Mouse (Mus musculus) heart, postnatal 36 days (tissue): ENCODE measurements at regions not wholly inside any gene's neighbourhood (a gene's known extent, or its start where the extent isn't known, plus 50 kb on each side); places are given as distances from the start of the nearest gene placed in this dataset.
A peak's percentile ranks its signal among the peaks of the same experiment; 100 is the strongest.

Experiments
- DNase-seq, 2 experiments: peaks; one replicate each; pipeline ENCODE4 v3.0.0; 2021 to 2022
- intact Hi-C: fragments of 180-260 bp; cut with DNase I; formaldehyde crosslinking; loops from one replicate; pipeline ENCODE4 v1.15.1; 2025

DNA sequence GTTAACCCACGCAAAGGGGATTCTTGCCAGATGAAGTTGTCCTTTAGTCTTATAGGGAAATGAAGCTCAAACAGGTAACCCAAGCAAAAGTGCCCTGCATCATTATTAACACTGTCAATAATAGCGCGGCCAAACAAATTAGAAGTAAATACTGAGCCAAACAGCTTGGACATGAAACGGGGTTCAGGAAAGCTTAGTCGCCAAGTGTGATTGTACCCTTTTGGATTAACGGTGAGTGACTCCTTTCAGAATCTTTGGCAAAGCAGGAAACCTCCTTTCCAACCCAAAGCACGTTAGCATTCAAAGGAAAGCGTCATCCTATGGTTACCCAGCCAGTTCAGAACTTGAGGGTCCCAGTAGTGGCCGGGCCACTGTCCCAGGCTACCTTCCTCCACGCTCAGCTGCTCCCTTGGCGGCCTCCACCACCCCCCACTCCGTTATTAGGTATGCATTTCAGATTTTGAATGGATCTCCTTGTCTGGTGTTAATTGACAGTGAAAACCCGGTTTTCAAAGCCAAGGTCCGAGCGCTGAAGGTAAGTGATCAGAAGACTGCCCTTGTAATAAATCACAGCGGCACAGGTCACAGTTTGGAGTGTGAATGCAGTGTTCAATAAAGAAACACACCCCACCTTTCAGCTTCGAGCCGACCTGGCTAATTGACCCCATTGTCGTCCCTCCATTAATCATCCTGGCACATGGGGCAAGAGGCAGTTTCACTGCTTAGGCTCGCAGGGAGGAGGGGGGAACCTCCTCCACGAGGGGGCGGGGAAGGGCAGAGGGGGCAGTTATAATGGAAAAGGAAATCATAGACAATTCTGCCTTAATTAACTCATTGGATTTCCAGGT lies 1560.1 kb upstream of the Gulo start:
- DNase-seq: no peak
- intact Hi-C loops: no loop called here

- no peak for DNase-seq
- intact Hi-C loops: no loop called here
These were observed 1545.9 kb upstream of the Gulo start for GRCm38 (mm10) chr14:67554897-67555296.

DNA sequence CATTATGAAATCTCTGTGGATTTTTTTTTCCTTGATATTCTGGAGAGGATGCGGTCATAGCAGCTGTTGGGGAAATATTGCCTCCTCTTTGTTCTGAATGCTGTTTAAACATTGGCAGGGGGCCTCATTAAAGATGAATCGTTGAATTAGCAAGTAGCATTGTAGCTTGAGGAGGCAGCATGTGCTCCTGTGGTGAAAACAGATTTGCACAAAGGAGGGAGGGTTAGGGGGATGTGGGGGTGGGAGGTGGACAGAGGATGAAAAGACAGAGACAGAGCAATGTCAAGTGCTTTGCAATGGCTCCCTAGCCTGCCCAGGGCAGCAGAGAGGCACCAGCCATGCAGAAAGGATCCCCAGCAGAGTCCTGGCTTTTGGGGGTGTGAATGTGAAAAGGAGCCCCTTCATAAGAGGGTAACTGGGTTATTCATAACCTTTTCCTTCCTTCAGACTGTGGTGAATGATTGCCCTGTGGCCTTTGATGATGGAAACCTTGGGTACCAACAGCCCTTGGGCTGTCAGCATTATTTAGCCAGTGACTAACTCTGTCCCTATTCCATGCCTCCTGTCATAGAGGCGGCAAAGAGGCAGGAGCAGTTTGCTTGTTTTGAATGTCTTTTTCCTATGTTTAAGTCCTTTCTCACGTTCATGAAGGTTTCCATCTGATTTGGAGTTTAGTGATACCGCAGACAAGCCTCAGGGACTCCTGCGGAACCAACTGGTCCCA lies 1541.6 kb upstream of the Gulo start:
- DNase-seq: no peak

GRCm38 (mm10) chr14:67548750-67549149 lies 1539.7 kb upstream of the Gulo start:
- intact Hi-C loops: no loop called here
- DNase-seq: peak in 1 of 2 experiments; percentile 40

More for the DNA sequence above, 1541.6 kb upstream of the Gulo start:
- intact Hi-C loops: no loop called here

- intact Hi-C loops: no loop called here
- no peak for DNase-seq
These were observed 1536.0 kb upstream of the Gulo start for GRCm38 (mm10) chr14:67545036-67545435.

- intact Hi-C loops: no loop called here
- DNase-seq: peak; percentile 36 to 60
These were observed 1532.3 kb upstream of the Gulo start for GRCm38 (mm10) chr14:67541271-67541711.

- intact Hi-C loops: no loop called here
- peak; percentile 6 to 16 for DNase-seq
These were observed 1529.7 kb upstream of the Gulo start for GRCm38 (mm10) chr14:67538696-67539095.

- intact Hi-C loops: no loop called here
- DNase-seq: peak; percentile 46 to 47
These were observed 1528.0 kb upstream of the Gulo start for GRCm38 (mm10) chr14:67536787-67537659.

DNA sequence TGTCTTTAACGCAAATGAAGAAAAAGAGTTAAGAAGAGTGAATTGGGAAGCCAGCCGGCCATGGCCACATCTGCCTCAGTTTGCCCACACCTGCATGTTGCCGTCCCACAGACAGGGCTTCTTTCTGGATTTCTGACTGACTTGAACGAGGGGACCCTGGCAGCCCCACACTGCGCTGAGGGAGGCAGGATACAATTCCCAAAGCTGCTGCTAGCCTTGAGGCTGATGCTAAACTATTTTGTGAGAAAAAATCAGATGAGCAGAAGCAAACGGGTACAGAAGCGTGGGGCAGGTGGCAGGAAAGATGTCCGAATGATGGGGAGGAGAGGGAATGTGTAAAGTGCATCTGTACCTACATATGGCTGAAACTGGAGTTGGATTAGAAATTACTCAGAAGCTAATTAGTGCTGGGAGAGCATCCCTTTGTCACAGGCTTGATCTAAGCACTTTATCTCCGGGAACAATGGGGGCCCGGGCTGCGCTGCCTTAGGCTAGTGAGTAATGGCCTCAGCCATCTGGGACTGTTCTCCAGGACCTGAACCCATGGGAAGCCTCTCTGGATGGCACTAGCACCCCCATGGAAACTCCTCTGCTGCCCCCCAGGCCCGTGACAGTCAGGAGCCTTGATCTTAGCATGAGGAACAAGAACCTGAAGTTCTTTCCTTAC lies 1497.9 kb upstream of the Gulo start:
- intact Hi-C loops: no loop called here
- DNase-seq: no peak

DNA sequence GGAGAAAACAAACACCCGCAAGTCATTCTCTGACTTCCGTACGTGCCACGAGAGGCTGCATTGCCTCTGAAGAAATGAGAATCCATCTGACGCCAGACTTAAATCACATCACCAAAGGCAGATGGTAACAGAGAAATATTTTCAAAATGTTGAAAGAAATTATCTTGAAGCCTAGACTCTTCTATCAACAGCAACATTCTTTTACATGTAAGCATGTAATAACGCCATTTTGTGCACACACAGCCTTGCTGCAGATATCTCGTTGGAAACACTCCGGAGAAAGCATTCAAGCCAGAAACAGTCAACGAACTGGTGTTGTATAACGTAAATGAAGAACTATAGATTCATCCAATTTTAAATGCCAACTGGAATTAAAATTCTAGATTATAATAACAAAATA lies 1483.1 kb upstream of the Gulo start:
- intact Hi-C loops: no loop called here
- no peak for DNase-seq

DNA sequence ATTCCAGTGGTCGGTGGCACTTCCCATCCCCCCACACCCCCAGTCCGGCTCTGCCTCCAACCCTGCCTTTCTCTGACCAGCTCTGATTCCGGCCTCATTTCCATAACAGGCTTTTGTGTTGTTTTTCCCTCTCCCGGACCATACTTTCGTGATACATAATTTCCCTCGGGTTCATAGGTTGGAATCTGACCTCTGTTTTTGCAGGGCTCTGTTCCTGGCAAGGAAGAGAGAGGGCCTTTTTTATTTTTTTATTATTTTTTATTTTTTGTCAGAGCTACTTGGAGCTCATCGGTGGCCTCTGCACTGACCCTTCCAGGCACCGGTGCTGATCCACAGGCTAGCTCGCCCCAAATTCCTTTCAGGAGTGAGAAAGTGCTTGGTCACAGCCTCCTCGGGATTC lies 1477.7 kb upstream of the Gulo start:
- intact Hi-C loops: no loop called here

GRCm38 (mm10) chr14:67485449-67485800 lies 1476.4 kb upstream of the Gulo start:
- intact Hi-C loops: no loop called here
- DNase-seq: no peak

More for the DNA sequence above, 1477.7 kb upstream of the Gulo start:
- no peak for DNase-seq

DNA sequence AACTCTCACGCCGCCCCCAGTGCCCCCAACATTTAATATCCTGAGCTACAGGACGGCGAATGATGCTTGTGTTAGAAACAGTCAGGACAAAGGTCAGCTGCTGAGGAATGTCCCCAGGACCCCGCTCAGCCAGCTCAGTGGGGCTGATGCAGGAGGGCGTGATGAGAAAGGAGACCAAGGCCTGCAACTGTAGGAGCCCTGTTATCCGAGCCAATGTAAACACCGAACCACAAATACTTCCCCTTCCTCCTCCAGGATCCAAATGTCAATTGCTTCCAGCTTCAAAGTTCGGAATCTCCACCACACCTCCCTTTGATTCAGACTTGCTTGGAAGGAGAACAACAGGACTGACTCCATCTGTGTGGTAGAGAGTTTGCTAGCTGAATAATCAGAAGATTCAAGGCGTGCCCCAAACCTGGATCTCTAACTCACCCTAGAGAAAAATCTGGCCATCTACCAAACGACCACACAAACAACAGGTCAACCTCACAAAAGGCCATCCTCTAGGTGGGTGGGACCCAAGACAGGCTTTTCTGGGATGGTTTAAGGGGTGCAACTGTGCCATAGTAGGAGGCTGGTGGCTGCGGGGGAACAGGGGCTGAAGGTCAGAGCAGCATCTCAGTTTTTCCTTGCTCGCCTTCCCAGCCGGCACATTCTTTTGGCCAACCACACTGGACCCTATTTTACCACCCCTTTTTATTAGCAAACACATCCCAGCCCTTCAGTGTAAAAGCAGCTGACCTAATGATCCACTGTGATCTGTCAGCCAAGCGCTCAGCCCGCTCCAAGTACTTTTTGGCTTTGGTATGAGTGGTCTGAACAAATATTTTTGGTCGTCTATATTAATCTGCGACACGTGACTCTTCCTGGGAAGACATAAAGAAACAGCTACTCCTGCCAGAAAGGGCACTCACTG lies 1475.8 kb upstream of the Gulo start:
- DNase-seq: peak in 1 of 2 experiments; percentile 3
- intact Hi-C loops: no loop called here
